Mouse (Mus musculus) small intestine, adult 2 months (tissue): ENCODE data around the gene Rxfp1. TPM values are rescaled to one million over a fixed set of nuclear protein-coding genes. Genes with fewer than 3 reads are reported as not detected.
"Not testable (repeated sequence)": the region's sequence is repeated elsewhere in the genome, so short reads cannot be mapped to it uniquely, and the experiment has no call there.

Experiments used
- H3K27ac ChIP-seq: fragments of 200-500 bp; 2 replicates; pipeline ENCODE4 v1.5.1; 2012; ENCODE audit warnings: low read depth, low read length, control low read depth, inconsistent platforms; ENCODE audit not compliant: insufficient read depth
- H3K27me3 ChIP-seq: fragments of 200-500 bp; 2 replicates; pipeline ENCODE4 v1.6.1; 2012; ENCODE audit warnings: mild to moderate bottlenecking, moderate library complexity, low read length, inconsistent platforms; ENCODE audit not compliant: control insufficient read depth, insufficient read depth
- H3K36me3 ChIP-seq: fragments of 200-500 bp; 2 replicates; pipeline ENCODE4 v1.6.1; 2012; ENCODE audit warnings: mild to moderate bottlenecking, low read length, control low read depth, inconsistent platforms; ENCODE audit not compliant: control insufficient read depth, insufficient read depth
- H3K4me1 ChIP-seq: fragments of 200-500 bp; 2 replicates; pipeline ENCODE4 v1.6.1; 2012; ENCODE audit warnings: low read length, inconsistent platforms, mixed read lengths; ENCODE audit not compliant: control insufficient read depth, insufficient read depth, insufficient read length
- H3K4me3 ChIP-seq: fragments of 200-500 bp; 2 replicates; pipeline ENCODE4 v1.5.1; 2012; ENCODE audit warnings: low read depth, mild to moderate bottlenecking, control low read depth, inconsistent platforms, low read length, moderate library complexity
- CTCF ChIP-seq: fragments of 200-500 bp; IDR thresholded peaks from 2 replicates; pipeline ENCODE4 v1.5.1; 2012; ENCODE audit warnings: low read depth, mild to moderate bottlenecking, control low read depth, inconsistent platforms, low read length, moderate library complexity, mixed read lengths; ENCODE audit not compliant: insufficient replicate concordance, insufficient read length; ENCODE audit errors: extremely low read depth
- POLR2A ChIP-seq: fragments of 200-500 bp; IDR thresholded peaks from 2 replicates; pipeline ENCODE4 v1.6.1; 2012; ENCODE audit warnings: low read depth, mild to moderate bottlenecking, control low read depth, inconsistent platforms, low read length, moderate library complexity
- WGBS: fragments of 180-500 bp; shearing (Covaris S2); methylation state at CpG from one replicate; pipeline ENCODE4 v1.1.7; 2018; 5-methylcytosine and 5-hydroxymethylcytosine counted together
- polyA plus RNA-seq: library from polyadenylated mRNA; depleted of rRNA; stranded (reverse); fragments of >200 nt; gene quantifications from 2 replicates; pipeline ENCODE4 v1.2.3, GENCODE M21; 2012

Rxfp1 gene
- polyA plus RNA-seq, 1 experiment = not detected

GRCm38 (mm10) chr3:79691957-79692356 is 45.7 kb downstream of the Rxfp1 start:
- Histone ChIP-seq H3K36me3 (no peaks in the 10 kb centered on the region), H3K27ac (no peak overlapping the region), H3K27me3 (no peaks in the 10 kb centered on the region), H3K4me3 (no peak overlapping the region), H3K4me1 (no peaks in the 10 kb centered on the region)
- WGBS = 89% methylated on average over 2 of the region's 2 CpGs
- no peak for TF ChIP-seq POLR2A

- H3K27me3 ChIP-seq = no peaks in the 10 kb centered on the region
- no peak overlapping the region for H3K27ac ChIP-seq
- no peak for TF ChIP-seq CTCF
- WGBS = 67% methylated on average over 9 of the region's 9 CpGs
- no peaks in the 10 kb centered on the region for H3K4me1 ChIP-seq
- no peak overlapping the region for H3K4me3 ChIP-seq
- no peaks in the 10 kb centered on the region for H3K36me3 ChIP-seq
Observed at GRCm38 (mm10) chr3:79690111-79690651, 47.5 kb downstream of the Rxfp1 start.

DNA sequence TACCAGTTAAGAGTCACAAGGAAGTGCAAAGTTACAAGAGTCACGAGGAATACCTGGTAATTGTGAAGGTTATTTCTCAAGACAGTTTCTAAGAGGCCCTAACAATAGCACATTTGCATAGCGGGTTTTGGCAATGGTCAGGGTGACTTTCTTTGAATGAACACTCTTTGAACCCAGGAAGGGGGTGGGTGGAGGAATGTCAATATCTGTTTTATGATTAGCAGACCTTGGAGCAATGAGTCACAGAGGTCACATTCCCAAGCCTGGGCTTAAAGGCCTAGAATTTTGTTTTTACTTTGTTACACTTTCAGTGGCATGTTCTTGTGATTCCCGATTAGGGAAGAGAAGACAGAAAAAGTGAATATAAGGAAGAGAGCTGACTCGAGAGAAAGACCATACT is 49.6 kb downstream of the Rxfp1 start:
- H3K27me3 ChIP-seq, H3K36me3 ChIP-seq, H3K4me3 ChIP-seq, H3K4me1 ChIP-seq, H3K27ac ChIP-seq: not testable (repeated sequence)
- WGBS = 72% methylated on average over 4 of the region's 4 CpGs

- no peaks in the 10 kb centered on the region for H3K36me3 ChIP-seq
- TF ChIP-seq POLR2A (no peak), CTCF (no peak)
- H3K4me3 ChIP-seq = no peak overlapping the region
- H3K27ac ChIP-seq = no peak overlapping the region
- 75% methylated on average over 8 of the region's 8 CpGs for WGBS
- H3K27me3 ChIP-seq = no peaks in the 10 kb centered on the region
- no peaks in the 10 kb centered on the region for H3K4me1 ChIP-seq
Observed at GRCm38 (mm10) chr3:79683529-79683928, 54.2 kb downstream of the Rxfp1 start.

DNA sequence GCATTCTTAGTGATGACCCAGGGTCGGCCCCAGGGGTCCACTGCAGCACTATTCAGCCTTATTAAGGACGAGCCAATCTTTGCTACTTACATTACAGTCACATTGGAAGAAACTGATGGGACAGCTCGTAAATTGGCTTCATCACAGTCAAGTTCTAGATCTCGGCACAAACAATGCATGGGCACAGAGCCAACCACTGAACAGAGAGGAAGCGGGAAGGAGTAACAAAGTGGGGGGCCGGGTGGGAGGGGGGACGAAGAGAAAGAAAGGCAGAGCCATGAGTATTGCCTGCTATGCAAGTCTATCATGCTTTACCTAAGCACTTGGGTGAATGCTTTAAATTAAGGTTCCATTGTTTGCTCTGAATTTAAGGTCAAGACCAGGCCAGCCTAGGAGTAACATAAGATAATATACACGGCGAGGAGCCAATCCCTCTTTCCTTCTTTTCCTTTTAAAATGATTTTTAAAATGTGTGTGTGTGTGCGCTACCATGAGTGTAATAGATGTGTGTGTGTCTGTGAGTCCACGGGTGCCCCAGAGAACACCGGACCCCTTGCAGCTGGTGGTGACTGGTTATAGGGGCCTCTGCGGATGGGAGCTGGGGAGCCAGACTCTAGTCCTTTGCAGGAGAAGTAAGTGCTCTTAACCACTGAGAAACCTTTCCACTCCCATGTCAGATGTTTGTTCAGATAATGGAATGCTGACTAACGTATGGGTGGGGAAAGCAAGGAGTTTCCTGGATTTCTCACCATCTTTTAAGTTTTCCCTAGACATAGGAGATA is 55.1 kb downstream of the Rxfp1 start:
- no peak overlapping the region for H3K27ac ChIP-seq
- H3K36me3 ChIP-seq = no peaks in the 10 kb centered on the region
- H3K27me3 ChIP-seq = no peaks in the 10 kb centered on the region
- WGBS = 61% methylated on average over 14 of the region's 14 CpGs
- H3K4me1 ChIP-seq = no peaks in the 10 kb centered on the region
- TF ChIP-seq POLR2A (no peak), CTCF (no peak)
- no peak overlapping the region for H3K4me3 ChIP-seq

DNA sequence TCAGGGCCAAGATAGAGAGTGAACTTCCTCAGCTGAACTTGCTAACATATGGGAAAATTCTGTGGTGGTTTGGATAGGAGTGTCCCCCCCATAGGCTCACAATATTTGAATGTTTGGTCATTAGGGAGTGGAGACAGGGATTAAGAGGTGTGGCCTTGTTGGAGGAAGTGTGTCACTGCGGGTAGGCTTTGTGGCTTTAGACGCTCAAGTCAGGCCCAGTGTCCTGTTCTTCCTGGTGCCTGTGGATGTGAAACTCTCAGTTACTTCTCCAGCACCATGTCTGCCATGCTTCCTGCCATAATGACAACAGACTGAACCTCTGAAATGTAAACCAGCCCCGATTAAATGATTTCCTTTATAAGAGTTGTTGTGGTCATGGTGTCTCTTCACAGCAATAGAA is 61.3 kb downstream of the Rxfp1 start:
- WGBS = 84% methylated on average over 3 of the region's 3 CpGs
- Histone ChIP-seq H3K27me3 (no peaks in the 10 kb centered on the region), H3K36me3 (no peaks in the 10 kb centered on the region), H3K4me1 (no peaks in the 10 kb centered on the region), H3K4me3 (no peak overlapping the region), H3K27ac (no peak overlapping the region)
- TF ChIP-seq POLR2A (no peak), CTCF (no peak)

GRCm38 (mm10) chr3:79674641-79675040 is 63.0 kb downstream of the Rxfp1 start:
- no peak overlapping the region for H3K4me3 ChIP-seq
- H3K27ac ChIP-seq = no peak overlapping the region
- WGBS = 73% methylated on average over 5 of the region's 5 CpGs
- no peaks in the 10 kb centered on the region for H3K4me1 ChIP-seq
- no peaks in the 10 kb centered on the region for H3K27me3 ChIP-seq
- no peaks in the 10 kb centered on the region for H3K36me3 ChIP-seq
- TF ChIP-seq CTCF (no peak), POLR2A (no peak)
